Mouse (Mus musculus) midbrain, postnatal 0 days (tissue): ENCODE results near the gene Apbb2. TPM values are rescaled to one million over a fixed set of nuclear protein-coding genes. Genes with fewer than 3 reads are reported as not detected.

Experiments used
- ATAC-seq: fragments of 200-750 bp; cut with Nextera tagmentation; 2 replicates; pipeline ENCODE4 v1.8.0; 2017; ENCODE audit warnings: moderate number of reproducible peaks, mild to moderate bottlenecking, moderate TSS enrichment, moderate library complexity; ENCODE audit not compliant: low FRiP score
- DNase-seq: peaks from one replicate; pipeline ENCODE4 v3.0.0-alpha.2; 2015; ENCODE audit warnings: low spot score
- H3K27ac ChIP-seq: fragments of 300-500 bp; sonication (generic); 2 replicates; pipeline ENCODE4 v1.5.1; 2014; ENCODE audit warnings: low read depth, mild to moderate bottlenecking, low read length, mixed read lengths
- H3K27me3 ChIP-seq: fragments of 300-500 bp; sonication (generic); 2 replicates; pipeline ENCODE4 v1.6.1; 2014; ENCODE audit warnings: low read length, control low read depth, mixed read lengths; ENCODE audit not compliant: insufficient read depth
- H3K36me3 ChIP-seq: fragments of 300-500 bp; sonication (generic); 2 replicates; pipeline ENCODE4 v1.6.1; 2014; ENCODE audit warnings: low read length, control low read depth, mixed read lengths; ENCODE audit not compliant: insufficient read depth
- H3K4me1 ChIP-seq: fragments of 300-500 bp; sonication (generic); 2 replicates; pipeline ENCODE4 v1.6.1; 2014; ENCODE audit warnings: mild to moderate bottlenecking, control low read depth, antibody characterized with exemption, low read length, mixed read lengths; ENCODE audit not compliant: insufficient read depth
- H3K4me2 ChIP-seq: fragments of 300-500 bp; sonication (generic); 2 replicates; pipeline ENCODE4 v1.6.1; 2014; ENCODE audit warnings: low read depth, mild to moderate bottlenecking, low read length, mixed read lengths; ENCODE audit not compliant: poor library complexity, severe bottlenecking
- H3K4me3 ChIP-seq: fragments of 300-500 bp; sonication (generic); 2 replicates; pipeline ENCODE4 v1.5.1; 2014; ENCODE audit warnings: low read depth, mild to moderate bottlenecking, low read length, moderate library complexity
- H3K9ac ChIP-seq: fragments of 300-500 bp; sonication (generic); replicated peaks from 2 replicates; pipeline ENCODE4 v1.6.1; 2014; ENCODE audit warnings: mild to moderate bottlenecking, low read length, moderate library complexity, mixed read lengths; ENCODE audit not compliant: poor library complexity, severe bottlenecking
- H3K9me3 ChIP-seq: fragments of 300-500 bp; sonication (generic); 2 replicates; pipeline ENCODE4 v1.6.1; 2016; ENCODE audit warnings: low read length, control low read depth
- CTCF ChIP-seq: IDR thresholded peaks from 2 replicates; pipeline ENCODE4 v1.5.1; 2016; ENCODE audit warnings: antibody characterized with exemption, mild to moderate bottlenecking
- WGBS: fragments of 180-500 bp; shearing (Covaris S2); extraction: QIAGEN DNeasy Blood & Tissue Kit; methylation state at CpG from one replicate; pipeline ENCODE4 v1.1.7; 2014; 5-methylcytosine and 5-hydroxymethylcytosine counted together
- polyA plus RNA-seq: library from polyadenylated mRNA; unstranded; fragments of >200 nt; fragmentation: Nextera tagmentation; extraction: Ambion mirVana; gene quantifications from 2 replicates; pipeline ENCODE4 v1.2.1, GENCODE M21; 2015
- total RNA-seq: library from RNA; depleted of rRNA; stranded (reverse); fragments of >200 nt; gene quantifications from 2 replicates; pipeline ENCODE4 v1.2.3, GENCODE M21; 2014

The Apbb2 gene
- total and polyA plus RNA-seq, 2 experiments from 2014 or later, result 60.6 to 76.0 TPM

DNA sequence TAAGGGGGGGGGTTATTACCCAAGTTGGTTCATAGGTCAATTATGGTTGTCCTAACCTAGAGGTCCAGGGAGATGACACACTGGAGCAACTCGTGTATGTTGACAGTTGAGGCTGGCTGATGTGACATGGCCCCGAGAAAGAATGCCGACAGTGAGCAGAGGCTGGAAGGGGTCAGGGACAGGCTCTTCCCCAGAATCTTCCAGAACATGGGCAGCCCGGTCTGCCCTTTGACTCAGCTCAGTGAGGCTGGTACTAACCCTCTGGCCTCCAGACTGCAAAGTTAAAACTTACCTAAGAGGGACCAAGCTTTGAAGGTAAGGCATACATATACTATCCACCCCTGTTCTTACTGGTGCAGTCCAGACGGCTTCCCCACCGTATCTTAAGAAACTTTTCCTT lies 268.0 kb downstream of the Apbb2 start:
- no peaks in the 10 kb centered on the region; the same call in 1 of the 2 replicates for H3K4me1 ChIP-seq
- no peak overlapping the region for H3K9ac ChIP-seq
- no peaks in the 10 kb centered on the region for H3K9me3 ChIP-seq
- no peak for TF ChIP-seq CTCF
- H3K36me3 ChIP-seq, result no peaks in the 10 kb centered on the region
- ATAC-seq (no peak), DNase-seq (no peak)
- no peak overlapping the region for H3K4me3 ChIP-seq
- H3K27ac ChIP-seq, result no peak overlapping the region
- 94% methylated on average over 6 of the region's 6 CpGs for WGBS
- H3K4me2 ChIP-seq, result no peak overlapping the region
- H3K27me3 ChIP-seq, result no peaks in the 10 kb centered on the region

DNA sequence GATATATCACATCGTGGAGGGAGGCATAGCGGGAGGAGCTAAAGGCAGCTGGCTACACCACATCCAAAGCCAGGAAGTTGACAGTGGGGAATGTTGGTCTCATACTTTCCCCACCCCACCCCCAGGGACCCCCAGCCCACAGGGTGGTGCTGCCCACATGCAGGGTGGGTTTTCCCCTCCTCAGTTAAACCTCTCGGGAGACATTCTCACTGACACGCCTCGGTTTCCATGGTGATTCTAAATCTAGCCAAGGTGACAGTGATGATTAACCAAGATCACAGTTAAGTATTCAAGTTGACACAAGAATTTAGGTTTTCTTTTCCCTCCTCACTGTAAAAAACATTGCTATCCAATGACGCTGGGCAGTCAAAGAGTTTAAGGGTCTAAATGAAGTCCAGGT lies 270.2 kb downstream of the Apbb2 start:
- Histone ChIP-seq H3K4me2 (no peak overlapping the region), H3K4me3 (no peak overlapping the region), H3K4me1 (no peaks in the 10 kb centered on the region; the same call in 1 of the 2 replicates), H3K9me3 (no peaks in the 10 kb centered on the region), H3K9ac (no peak overlapping the region), H3K27me3 (no peaks in the 10 kb centered on the region), H3K36me3 (no peaks in the 10 kb centered on the region), H3K27ac (no peak overlapping the region)
- DNase-seq (no peak), ATAC-seq (no peak)
- WGBS, result 80% methylated on average over 6 of the region's 6 CpGs
- no peak for TF ChIP-seq CTCF

DNA sequence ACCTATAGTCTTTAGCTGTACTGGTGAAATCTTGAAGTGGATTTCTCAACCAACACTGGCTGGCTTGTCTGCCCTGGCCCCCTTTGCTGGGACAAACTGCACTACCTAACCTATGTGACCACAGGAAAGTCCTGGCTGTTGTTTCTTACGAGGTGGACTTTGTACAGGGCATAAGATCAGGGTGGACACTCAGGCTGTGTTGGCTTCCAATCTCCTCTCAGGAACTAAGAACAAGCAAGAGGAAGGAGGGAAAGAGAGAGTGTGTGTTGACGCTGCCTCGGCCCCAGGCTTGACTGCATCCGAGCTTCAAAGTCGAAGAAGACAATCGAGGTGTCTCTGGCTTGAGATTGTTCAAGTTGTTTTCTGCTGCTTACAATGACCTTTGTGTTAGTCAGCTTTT lies 271.8 kb downstream of the Apbb2 start:
- H3K9me3 ChIP-seq, result no peaks in the 10 kb centered on the region
- H3K4me1 ChIP-seq, result no peaks in the 10 kb centered on the region
- H3K9ac ChIP-seq, result no peak overlapping the region
- no peaks in the 10 kb centered on the region for H3K36me3 ChIP-seq
- no peak for ATAC-seq
- no peak for TF ChIP-seq CTCF
- no peak overlapping the region for H3K4me3 ChIP-seq
- H3K27me3 ChIP-seq, result no peaks in the 10 kb centered on the region
- 89% methylated on average over 6 of the region's 6 CpGs for WGBS
- H3K4me2 ChIP-seq, result no peak overlapping the region
- DNase-seq, result no peak
- no peak overlapping the region for H3K27ac ChIP-seq

DNA sequence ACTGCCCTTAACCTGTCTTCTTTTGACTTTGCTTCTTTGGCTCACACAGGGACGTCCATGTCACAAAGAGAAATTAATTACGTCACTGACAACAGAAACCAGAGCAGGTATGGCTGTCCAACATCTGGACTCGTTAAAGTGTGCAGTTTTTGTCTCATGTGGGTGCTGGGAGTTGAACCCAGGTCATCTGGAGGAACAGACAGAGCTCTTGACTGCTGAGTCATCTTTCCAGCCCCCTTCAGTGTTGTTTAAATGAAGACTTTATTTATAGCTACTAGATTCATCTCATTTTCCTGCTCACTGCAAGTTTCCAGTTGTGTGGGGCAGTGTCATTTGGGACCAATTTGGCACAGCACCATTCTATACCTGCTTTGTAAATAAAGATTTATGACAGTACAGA lies 273.4 kb downstream of the Apbb2 start:
- no peak overlapping the region for H3K4me3 ChIP-seq
- no peaks in the 10 kb centered on the region for H3K36me3 ChIP-seq
- H3K27me3 ChIP-seq, result no peaks in the 10 kb centered on the region
- H3K9ac ChIP-seq, result no peak overlapping the region
- no peak for ATAC-seq
- DNase-seq, result no peak
- no peak overlapping the region for H3K27ac ChIP-seq
- no peaks in the 10 kb centered on the region; the same call in 1 of the 2 replicates for H3K4me1 ChIP-seq
- TF ChIP-seq CTCF, result no peak
- H3K9me3 ChIP-seq, result no peaks in the 10 kb centered on the region
- WGBS, result 61% methylated on average over 3 of the region's 3 CpGs
- H3K4me2 ChIP-seq, result no peak overlapping the region

DNA sequence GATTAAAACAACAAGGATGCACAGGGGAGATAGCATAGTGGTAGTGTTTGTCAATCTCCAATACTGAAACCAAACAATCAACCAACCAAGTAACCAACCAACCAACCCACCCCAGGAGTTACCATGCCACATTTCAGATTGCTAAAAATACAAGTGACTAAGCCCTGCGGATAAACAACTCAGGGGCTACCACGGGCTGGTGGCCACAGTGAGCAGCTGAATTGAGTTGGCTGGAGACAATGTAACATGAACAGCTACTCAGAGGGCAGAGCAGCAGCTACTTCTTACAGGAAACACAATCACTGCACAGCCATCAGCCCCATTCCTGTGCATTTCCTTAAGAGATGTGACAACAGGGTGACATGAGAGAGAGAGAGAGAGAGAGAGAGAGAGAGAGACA lies 274.4 kb downstream of the Apbb2 start:
- H3K4me3 ChIP-seq, result no peak overlapping the region
- H3K9me3 ChIP-seq, result no peaks in the 10 kb centered on the region
- H3K27ac ChIP-seq, result no peak overlapping the region
- no peaks in the 10 kb centered on the region for H3K36me3 ChIP-seq
- WGBS, result 62% methylated on average over 2 of the region's 2 CpGs
- no peak overlapping the region for H3K4me2 ChIP-seq
- DNase-seq (no peak), ATAC-seq (no peak)
- H3K9ac ChIP-seq, result no peak overlapping the region
- TF ChIP-seq CTCF, result no peak
- H3K4me1 ChIP-seq, result no peaks in the 10 kb centered on the region; the same call in 1 of the 2 replicates
- no peaks in the 10 kb centered on the region for H3K27me3 ChIP-seq

DNA sequence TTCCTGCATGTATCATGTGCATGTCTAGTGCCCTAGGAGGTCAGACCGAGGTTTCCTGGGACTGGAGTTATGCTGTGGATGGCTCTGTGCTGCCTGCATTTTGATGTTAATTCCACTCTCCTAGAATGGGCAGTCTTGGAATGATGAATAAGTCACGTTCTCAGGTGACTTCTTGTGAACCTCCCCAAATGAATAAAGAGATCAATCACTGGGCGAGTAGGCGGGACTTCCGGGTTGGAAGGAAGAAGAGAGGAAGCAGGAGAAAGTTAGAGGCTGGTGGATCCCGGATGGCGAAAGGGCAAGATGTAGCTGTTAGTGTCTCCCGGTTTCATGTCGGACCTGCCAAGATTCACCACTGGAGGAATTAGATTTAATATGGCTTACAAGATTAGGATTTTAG lies 276.3 kb downstream of the Apbb2 start:
- Histone ChIP-seq H3K9me3 (no peaks in the 10 kb centered on the region), H3K9ac (no peak overlapping the region), H3K36me3 (no peaks in the 10 kb centered on the region), H3K27ac (no peak overlapping the region), H3K4me3 (no peak overlapping the region), H3K27me3 (no peaks in the 10 kb centered on the region), H3K4me1 (peaks cover 13% of the 10 kb centered on the region), H3K4me2 (no peak overlapping the region)
- DNase-seq (no peak), ATAC-seq (no peak)
- 74% methylated on average over 9 of the region's 9 CpGs for WGBS
- no peak for TF ChIP-seq CTCF
